Mouse (Mus musculus) hindbrain, embryonic 15.5 days (tissue): ENCODE measurements around the gene Baz2b. TPM values are rescaled to one million over a fixed set of nuclear protein-coding genes. Genes with fewer than 3 reads are reported as not detected.

Experiments
- ATAC-seq: fragments of 200-750 bp; cut with Nextera tagmentation; 2 replicates; pipeline ENCODE4 v1.8.0; 2017; ENCODE audit warnings: low read depth, moderate number of reproducible peaks, moderate TSS enrichment; ENCODE audit not compliant: low FRiP score
- H3K27ac ChIP-seq: fragments of 300-500 bp; sonication (generic); replicated peaks from 2 replicates; pipeline ENCODE4 v1.5.1; 2015; ENCODE audit warnings: mild to moderate bottlenecking, inconsistent platforms
- H3K27me3 ChIP-seq: fragments of 300-500 bp; sonication (generic); 2 replicates; pipeline ENCODE4 v1.6.1; 2015; ENCODE audit warnings: control low read depth, inconsistent platforms
- H3K36me3 ChIP-seq: fragments of 300-500 bp; sonication (generic); 2 replicates; pipeline ENCODE4 v1.6.1; 2015; ENCODE audit warnings: control low read depth, inconsistent platforms
- H3K4me1 ChIP-seq: fragments of 300-500 bp; sonication (generic); replicated peaks from 2 replicates; pipeline ENCODE4 v1.6.1; 2015; ENCODE audit warnings: control low read depth, inconsistent platforms
- H3K4me2 ChIP-seq: fragments of 300-500 bp; sonication (generic); 2 replicates; pipeline ENCODE4 v1.6.1; 2015; ENCODE audit warnings: moderate library complexity, mild to moderate bottlenecking, inconsistent platforms
- H3K4me3 ChIP-seq: fragments of 300-500 bp; sonication (generic); 2 replicates; pipeline ENCODE4 v1.5.1; 2015; ENCODE audit warnings: mild to moderate bottlenecking, inconsistent platforms
- H3K9ac ChIP-seq: fragments of 300-500 bp; sonication (generic); 2 replicates; pipeline ENCODE4 v1.6.1; 2015; ENCODE audit warnings: inconsistent platforms
- H3K9me3 ChIP-seq: fragments of 300-500 bp; sonication (generic); 2 replicates; pipeline ENCODE4 v1.6.1; 2016; ENCODE audit warnings: control low read depth, inconsistent platforms
- WGBS: fragments of 180-500 bp; shearing (Covaris S2); methylation state at CpG from one replicate; pipeline ENCODE4 v1.1.7; 2015; 5-methylcytosine and 5-hydroxymethylcytosine counted together
- polyA plus RNA-seq: library from polyadenylated mRNA; unstranded; fragments of >200 nt; fragmentation: Nextera tagmentation; extraction: Ambion mirVana; gene quantifications from 2 replicates; pipeline ENCODE4 v1.2.1, GENCODE M21; 2015

Gene Baz2b
- polyA plus RNA-seq, 1 experiment from 2014 or later = 74.7 TPM

DNA sequence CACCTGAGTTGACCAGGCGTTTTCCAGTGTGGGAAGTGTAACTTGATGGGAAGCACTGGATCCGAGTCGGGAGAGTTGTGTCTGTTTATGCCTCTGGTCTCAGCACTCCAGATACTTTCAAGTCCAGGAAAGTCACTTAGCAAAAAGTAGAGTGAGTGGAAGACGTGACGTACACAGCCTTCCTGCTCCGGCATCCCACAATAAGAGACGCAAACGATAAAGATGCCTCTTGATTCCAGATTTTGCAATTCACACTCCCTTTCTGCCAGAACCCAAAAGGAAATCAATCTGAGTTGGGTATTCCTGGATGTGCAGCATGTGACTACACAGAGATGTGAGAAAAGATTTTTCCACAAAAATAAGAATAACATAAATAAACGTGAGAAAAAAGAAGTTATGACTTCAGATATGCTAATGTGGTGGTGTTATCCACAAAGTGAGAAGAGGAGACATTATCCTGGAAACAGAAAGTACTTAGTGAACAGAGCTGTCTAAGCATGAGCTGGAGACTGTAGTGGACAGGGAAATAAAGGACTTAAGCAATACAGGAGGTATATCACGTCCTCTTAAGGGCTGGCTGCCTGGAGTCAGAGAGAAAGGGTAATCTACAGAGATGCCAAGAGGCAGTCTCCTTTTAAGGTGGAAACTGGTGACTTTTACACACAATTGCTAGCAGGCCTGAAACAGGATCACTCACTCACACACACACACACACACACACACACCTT lies 154.7 kb downstream of the Baz2b start:
- H3K36me3 ChIP-seq = no peaks in the 10 kb centered on the region
- H3K9me3 ChIP-seq = no peaks in the 10 kb centered on the region
- H3K9ac ChIP-seq = no peak overlapping the region
- H3K4me3 ChIP-seq = no peak overlapping the region
- H3K4me1 ChIP-seq = peaks cover 10% of the 10 kb centered on the region
- WGBS = 80% methylated on average over 10 of the region's 10 CpGs
- H3K4me2 ChIP-seq = no peak overlapping the region
- ATAC-seq = no peak
- H3K27me3 ChIP-seq = no peaks in the 10 kb centered on the region
- H3K27ac ChIP-seq = no peak overlapping the region

DNA sequence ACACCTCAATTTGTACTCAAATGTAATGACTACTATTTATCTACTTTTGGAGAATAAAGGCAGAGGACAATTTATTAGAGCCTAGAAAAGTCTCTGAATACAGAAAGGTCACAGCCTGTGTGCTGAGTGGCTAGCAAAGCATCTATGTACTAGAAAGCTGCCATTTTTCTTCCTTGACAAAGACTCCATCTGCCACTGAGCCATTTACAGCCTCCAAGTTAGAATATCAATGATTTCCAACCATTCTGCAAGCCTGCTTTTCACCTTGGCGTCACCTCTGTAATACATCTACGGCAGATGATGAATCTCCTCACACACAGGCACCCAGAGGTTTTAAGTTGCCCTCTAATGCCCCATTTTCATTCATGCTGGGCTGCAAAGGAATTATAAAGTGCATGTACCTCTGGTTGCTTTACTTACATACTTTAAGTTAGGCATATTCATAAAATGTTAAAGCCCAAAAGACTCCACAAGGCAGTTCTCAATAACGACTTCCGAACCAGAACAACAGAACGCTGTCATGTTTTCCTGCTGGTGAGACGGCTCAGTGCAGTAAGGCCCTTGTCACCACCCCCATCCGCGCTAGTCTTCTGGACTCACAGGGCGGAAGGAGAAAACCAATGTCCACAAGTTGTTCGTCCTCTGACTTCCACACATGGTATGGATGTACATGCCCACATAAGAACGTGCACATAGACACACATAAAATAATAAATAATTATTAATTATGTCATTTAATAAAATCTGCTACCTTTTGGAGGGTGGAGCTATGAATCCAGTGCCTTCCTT lies 156.2 kb downstream of the Baz2b start:
- 51% methylated on average over 11 of the region's 11 CpGs for WGBS
- ATAC-seq = no peak
- H3K4me2 ChIP-seq = no peak overlapping the region
- no peak overlapping the region for H3K9ac ChIP-seq
- peaks cover 10% of the 10 kb centered on the region for H3K4me1 ChIP-seq
- no peaks in the 10 kb centered on the region for H3K36me3 ChIP-seq
- no peaks in the 10 kb centered on the region for H3K9me3 ChIP-seq
- no peaks in the 10 kb centered on the region for H3K27me3 ChIP-seq
- H3K4me3 ChIP-seq = no peak overlapping the region
- H3K27ac ChIP-seq = peak overlapping the region; percentile 51; the same call in 1 of the 2 replicates

DNA sequence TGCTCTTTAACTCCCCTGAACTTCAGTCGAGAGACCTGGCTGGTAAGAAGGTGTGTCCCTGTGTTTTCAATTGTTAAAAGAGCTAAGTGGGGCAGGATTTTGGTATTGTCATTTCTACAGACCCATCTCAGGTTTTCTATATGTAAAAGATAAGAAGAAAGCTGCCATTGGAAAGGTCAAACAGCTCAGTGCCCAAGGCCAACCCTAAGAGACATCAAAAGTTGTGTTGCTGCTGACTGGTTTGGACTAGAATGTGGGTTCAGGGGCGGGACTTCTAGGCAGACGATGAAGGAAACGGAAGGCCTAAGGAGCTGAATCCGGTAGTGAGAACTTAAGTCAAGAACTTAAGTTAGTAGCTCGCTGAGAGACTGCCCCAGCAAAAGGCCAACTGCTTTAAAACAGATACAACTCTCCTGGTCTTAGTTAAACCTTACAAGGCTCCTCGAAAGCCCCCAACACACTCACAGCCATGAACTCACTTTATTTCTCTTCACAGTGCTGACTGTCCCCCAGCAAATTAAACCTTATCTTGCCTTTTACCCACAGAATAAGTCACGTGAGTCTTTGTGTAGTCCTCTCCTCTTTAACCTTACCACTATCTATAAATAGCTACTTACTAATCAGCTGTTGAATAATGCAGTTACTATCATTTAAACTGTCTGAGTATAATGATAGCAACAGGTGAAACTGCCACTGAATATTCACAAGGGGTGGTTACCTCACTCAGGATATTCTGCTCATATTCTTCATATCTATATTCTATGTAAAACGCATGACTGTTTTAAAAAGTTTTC lies 158.8 kb downstream of the Baz2b start:
- no peak overlapping the region for H3K27ac ChIP-seq
- ATAC-seq = no peak
- no peak overlapping the region for H3K4me3 ChIP-seq
- WGBS = 82% methylated on average over 9 of the region's 9 CpGs
- no peaks in the 10 kb centered on the region for H3K36me3 ChIP-seq
- peaks cover 4% of the 10 kb centered on the region for H3K4me1 ChIP-seq
- H3K27me3 ChIP-seq = no peaks in the 10 kb centered on the region
- no peak overlapping the region for H3K9ac ChIP-seq
- H3K4me2 ChIP-seq = no peak overlapping the region
- H3K9me3 ChIP-seq = no peaks in the 10 kb centered on the region

DNA sequence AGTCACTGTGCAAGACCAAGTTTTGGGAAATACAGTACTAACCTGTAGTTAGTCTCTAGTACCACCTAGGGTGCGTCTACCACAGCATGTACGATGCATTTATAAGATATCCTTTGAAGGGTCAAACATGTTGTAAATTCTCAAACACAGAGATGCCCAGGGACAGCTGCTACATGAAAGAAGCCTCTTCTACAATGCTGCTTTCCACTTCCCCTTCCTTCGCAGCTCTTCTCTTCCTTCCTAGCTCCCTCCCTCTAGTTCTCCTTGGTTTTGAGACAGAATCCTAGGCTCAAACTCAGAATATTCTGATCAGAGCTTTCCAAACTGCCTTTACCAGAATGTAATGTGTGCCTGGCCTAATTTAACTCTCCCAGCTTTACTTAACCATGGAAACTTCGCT lies 159.8 kb downstream of the Baz2b start:
- Histone ChIP-seq H3K4me1 (peaks cover 4% of the 10 kb centered on the region), H3K4me2 (no peak overlapping the region), H3K36me3 (no peaks in the 10 kb centered on the region), H3K9me3 (no peaks in the 10 kb centered on the region), H3K27ac (no peak overlapping the region), H3K9ac (no peak overlapping the region), H3K4me3 (no peak overlapping the region), H3K27me3 (no peaks in the 10 kb centered on the region)
- 88% methylated on average over 4 of the region's 4 CpGs for WGBS
- no peak for ATAC-seq

GRCm38 (mm10) chr2:60049351-60049750 lies 160.3 kb downstream of the Baz2b start:
- Histone ChIP-seq H3K27ac (no peak overlapping the region), H3K9me3 (no peaks in the 10 kb centered on the region), H3K4me2 (no peak overlapping the region), H3K9ac (no peak overlapping the region), H3K36me3 (no peaks in the 10 kb centered on the region), H3K4me1 (peaks cover 4% of the 10 kb centered on the region), H3K27me3 (no peaks in the 10 kb centered on the region), H3K4me3 (no peak overlapping the region)
- ATAC-seq = no peak
- 95% methylated on average over 9 of the region's 9 CpGs for whole genome bisulfite sequencing

- Histone ChIP-seq H3K27ac (no peak overlapping the region), H3K4me3 (no peak overlapping the region), H3K36me3 (no peaks in the 10 kb centered on the region), H3K27me3 (no peaks in the 10 kb centered on the region), H3K4me1 (peaks cover 9% of the 10 kb centered on the region), H3K9me3 (no peaks in the 10 kb centered on the region), H3K4me2 (no peak overlapping the region), H3K9ac (no peak overlapping the region)
- 83% methylated on average over 1 of the region's 1 CpGs for WGBS
- ATAC-seq = no peak
Measured at GRCm38 (mm10) chr2:60045995-60046394, 163.6 kb downstream of the Baz2b start.

DNA sequence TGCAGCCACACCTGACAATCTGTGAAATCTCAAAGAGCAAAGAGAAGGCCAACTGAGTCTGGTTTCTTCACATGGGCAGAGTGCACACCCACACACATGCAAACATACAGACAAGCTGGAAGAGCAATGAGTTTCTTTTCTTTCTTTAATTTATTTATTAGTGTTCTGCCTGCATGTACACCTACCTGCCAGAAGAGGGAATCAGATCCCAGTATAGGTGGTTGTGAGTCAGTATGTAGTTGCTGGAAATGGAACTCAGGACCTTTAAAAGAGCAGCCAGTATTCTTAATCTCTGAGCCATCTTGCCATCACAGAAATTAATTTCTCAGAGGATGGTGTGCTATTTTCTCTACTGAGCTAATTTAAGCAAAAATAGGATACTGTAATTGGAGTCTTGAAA lies 164.7 kb downstream of the Baz2b start:
- Histone ChIP-seq H3K36me3 (no peaks in the 10 kb centered on the region), H3K9me3 (no peaks in the 10 kb centered on the region), H3K4me1 (peaks cover 9% of the 10 kb centered on the region), H3K4me2 (no peak overlapping the region), H3K4me3 (no peak overlapping the region), H3K9ac (no peak overlapping the region), H3K27ac (no peak overlapping the region), H3K27me3 (no peaks in the 10 kb centered on the region)
- no peak for ATAC-seq

DNA sequence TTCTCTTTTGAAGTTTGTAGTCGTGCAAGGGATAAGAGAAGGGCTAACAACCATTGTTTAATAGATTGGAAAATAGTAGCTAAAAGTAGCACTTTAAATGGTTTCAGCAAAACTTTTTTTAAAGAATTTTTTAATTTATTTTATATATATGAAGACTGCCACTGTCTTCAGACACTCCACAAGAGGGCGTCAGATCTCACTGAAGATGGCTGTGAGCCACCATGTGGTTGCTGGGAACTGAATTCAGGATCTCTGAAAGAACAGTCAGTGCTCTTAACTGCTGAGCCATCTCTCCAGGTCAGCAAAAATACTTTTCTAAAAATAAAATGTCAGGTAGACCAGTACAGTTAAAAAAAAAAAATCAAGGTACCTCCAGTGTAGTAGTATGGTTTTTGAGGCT lies 165.1 kb downstream of the Baz2b start:
- Histone ChIP-seq H3K36me3 (no peaks in the 10 kb centered on the region), H3K9ac (no peak overlapping the region), H3K27ac (no peak overlapping the region), H3K27me3 (no peaks in the 10 kb centered on the region), H3K9me3 (no peaks in the 10 kb centered on the region), H3K4me1 (peaks cover 9% of the 10 kb centered on the region), H3K4me3 (no peak overlapping the region), H3K4me2 (no peak overlapping the region)
- ATAC-seq = no peak
- WGBS = 58% methylated on average over 2 of the region's 2 CpGs

DNA sequence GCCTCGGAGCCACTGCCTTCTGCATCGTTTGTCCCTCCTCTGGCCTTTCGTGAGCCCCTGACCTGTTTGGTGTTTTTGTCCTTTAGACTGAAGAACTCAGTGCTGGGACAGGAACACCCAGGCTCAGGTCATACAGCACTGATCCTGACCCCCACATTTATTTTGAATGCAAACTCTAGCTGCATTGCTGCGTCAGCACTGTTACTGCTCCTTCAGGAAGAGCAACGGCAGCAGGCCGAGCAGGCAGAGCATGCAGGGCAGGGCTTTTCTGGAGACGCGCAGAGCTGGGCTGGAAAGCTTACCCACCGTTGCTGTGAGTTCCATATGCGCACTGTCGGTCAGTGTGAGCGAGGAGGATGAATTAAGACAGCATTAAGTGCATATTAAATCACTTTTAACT lies 166.9 kb downstream of the Baz2b start:
- WGBS = 43% methylated on average over 12 of the region's 12 CpGs
- peak overlapping the region; percentile 33 for H3K4me2 ChIP-seq

DNA sequence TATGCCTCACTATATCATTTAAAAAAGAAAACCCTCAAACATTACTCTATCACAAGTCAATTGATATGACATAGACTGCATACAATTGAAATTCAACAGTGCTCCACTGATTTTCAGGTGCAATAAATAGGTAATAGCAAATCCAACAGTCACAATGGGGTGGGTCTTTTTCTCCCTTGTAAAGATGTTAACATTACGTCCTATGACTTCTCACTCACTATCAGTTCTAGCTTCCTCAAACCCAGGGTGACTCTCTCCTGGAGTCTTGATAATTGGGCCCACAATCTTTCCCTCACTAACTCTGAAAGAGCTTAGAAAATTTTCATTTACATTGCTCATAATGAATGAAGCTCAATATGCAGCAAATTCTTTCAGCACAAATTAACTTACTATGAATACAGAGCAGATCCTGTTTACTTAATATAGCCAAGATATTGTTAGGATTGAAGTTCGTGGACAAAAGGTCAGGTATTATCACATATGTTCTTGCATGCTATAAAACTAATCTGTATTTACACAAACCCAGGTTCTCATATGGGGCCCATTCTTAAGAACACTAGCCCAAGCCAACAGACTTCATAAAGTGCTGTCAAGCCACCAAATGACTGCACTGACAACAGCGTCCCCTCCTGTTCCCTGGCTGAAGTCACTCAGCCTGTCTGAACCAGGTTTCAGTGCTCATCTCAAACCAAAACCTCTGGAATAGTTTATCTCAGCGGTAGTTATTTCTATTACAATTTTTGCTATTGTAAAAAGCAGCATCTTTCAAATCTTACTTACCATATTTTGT lies 168.0 kb downstream of the Baz2b start:
- 86% methylated on average over 4 of the region's 4 CpGs for WGBS
- Histone ChIP-seq H3K27ac (no peak overlapping the region), H3K27me3 (no peaks in the 10 kb centered on the region), H3K4me2 (no peak overlapping the region), H3K9ac (no peak overlapping the region), H3K9me3 (no peaks in the 10 kb centered on the region), H3K4me1 (peaks cover 16% of the 10 kb centered on the region), H3K4me3 (no peak overlapping the region), H3K36me3 (no peaks in the 10 kb centered on the region)
- no peak for ATAC-seq

More for the DNA sequence above, 166.9 kb downstream of the Baz2b start:
- Histone ChIP-seq H3K4me3 (no peak overlapping the region), H3K27me3 (no peaks in the 10 kb centered on the region), H3K9ac (no peak overlapping the region), H3K36me3 (no peaks in the 10 kb centered on the region), H3K4me1 (peaks cover 9% of the 10 kb centered on the region), H3K27ac (peak overlapping the region; percentile 76), H3K9me3 (no peaks in the 10 kb centered on the region)
- peak; percentile 57; the same call in 1 of the 2 replicates for ATAC-seq

DNA sequence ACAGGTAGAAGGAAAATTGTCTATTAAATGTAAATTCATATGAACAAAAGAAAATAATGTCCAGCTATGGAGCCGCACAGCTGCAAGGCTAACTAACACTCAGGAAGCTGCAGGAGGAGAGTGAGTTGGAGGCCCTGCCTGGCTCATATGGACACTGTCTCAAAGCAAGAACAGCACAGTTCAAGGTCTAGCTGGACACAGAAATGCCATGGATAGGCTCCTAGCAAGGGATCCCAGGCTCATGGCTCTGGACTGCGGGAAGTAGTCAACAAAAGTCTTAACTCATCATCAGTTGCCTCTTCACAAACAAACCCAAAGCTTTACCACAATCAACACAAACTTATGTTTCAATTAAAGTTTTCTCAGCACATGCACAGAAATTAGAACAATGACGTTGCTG lies 169.5 kb downstream of the Baz2b start:
- H3K36me3 ChIP-seq = no peaks in the 10 kb centered on the region
- ATAC-seq = no peak
- WGBS = 89% methylated on average over 3 of the region's 3 CpGs
- peaks cover 16% of the 10 kb centered on the region for H3K4me1 ChIP-seq
- no peak overlapping the region for H3K4me2 ChIP-seq
- H3K27ac ChIP-seq = no peak overlapping the region
- H3K9me3 ChIP-seq = no peaks in the 10 kb centered on the region
- no peak overlapping the region for H3K9ac ChIP-seq
- no peaks in the 10 kb centered on the region for H3K27me3 ChIP-seq
- no peak overlapping the region for H3K4me3 ChIP-seq
